Mouse (Mus musculus) urinary bladder, postnatal 25 days (tissue): ENCODE results near the gene Mlst8.

Experiments used
- DNase-seq: peaks from one replicate; pipeline ENCODE4 v3.0.0; 2022; ENCODE audit warnings: low spot score

Mlst8 gene

DNA sequence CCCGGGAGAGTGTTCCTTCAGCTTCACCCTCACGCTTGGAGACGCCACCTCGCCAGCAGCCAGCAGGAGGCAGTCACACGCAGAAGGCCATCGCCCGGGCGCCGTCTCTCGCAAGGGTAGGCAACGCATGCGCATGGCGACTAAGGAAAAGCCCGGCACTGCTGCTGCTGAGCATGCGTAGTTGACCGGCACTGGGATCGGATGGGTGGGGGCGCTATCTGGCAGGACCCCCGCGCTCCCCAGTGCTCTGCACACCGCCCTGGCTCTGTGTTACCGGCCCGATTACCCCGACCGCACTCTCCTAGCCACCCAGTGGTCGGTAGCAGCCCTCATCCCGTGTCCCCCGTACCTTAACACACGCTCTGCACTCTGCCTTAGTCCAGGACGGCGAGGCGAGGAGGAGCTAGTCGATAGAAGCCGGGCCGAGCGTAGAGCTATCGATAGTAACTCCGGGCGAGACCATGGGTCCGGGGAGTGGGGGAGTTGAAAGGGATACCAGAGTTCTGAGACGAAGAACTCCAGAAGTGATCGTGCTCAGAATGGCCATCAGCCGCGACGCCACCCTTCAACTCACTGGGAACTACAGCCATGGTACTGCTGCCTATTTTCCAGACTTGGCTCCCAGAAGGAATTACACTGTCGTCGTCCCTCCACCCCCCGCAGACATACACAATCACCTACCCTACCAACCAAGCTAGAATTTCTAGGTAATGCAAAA, at the start of gene Mlst8:
Gene Mlst8 (minus strand): TSS at position 416 of the 718 bp plus-strand sequence.
- peak; percentile 97 for DNase-seq

DNA sequence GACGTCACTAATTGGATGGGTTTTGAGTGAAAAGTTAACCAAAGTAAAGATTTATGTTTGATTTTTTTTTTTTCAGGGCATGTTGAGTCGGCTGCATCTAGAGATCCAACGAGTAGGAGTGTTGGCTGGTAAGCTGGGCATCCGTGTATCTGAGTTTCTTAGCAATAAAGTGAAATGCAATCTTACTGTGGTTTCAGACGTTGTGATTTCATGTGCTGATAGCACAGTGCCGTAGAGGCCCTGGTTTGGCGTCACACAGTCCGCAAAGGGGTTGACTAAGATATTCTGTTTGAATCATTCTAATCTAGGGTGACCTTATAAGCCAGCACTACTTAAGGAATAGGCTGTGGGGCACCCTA, 49.7 kb upstream of the Mlst8 start:
- DNase-seq = no peak

- peak; percentile 83 for DNase-seq
Measured at GRCm38 (mm10) chr17:24527723-24528559, 49.1 kb upstream of the Mlst8 start, which contains the start of gene Traf7. TSS of gene Traf7 (minus strand) at chr17:24527938.

GRCm38 (mm10) chr17:24527315-24527714, 48.4 kb upstream of the Mlst8 start:
- DNase-seq = no peak

DNA sequence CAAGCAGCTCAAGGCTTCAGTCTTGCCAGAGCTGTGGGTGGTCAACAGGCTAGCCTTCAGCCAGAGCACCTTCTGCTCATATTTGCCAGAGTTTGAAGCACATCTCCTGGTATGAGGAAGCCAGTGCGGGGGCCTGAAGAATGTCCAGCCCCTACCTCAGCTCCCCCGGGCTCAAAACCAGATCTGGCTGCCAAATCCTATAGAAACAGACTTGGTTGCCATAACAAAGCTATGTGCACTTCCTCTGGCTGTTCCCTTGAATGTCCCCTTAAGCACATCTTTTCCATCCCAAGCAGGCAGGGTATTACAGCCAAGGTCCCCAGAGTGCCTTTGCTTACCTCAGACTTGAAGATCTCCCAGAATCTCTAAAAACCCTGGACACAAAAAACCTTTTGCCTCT, 45.9 kb upstream of the Mlst8 start:
- no peak for DNase-seq

GRCm38 (mm10) chr17:24520450-24520849, 41.6 kb upstream of the Mlst8 start:
- DNase-seq = no peak

DNA sequence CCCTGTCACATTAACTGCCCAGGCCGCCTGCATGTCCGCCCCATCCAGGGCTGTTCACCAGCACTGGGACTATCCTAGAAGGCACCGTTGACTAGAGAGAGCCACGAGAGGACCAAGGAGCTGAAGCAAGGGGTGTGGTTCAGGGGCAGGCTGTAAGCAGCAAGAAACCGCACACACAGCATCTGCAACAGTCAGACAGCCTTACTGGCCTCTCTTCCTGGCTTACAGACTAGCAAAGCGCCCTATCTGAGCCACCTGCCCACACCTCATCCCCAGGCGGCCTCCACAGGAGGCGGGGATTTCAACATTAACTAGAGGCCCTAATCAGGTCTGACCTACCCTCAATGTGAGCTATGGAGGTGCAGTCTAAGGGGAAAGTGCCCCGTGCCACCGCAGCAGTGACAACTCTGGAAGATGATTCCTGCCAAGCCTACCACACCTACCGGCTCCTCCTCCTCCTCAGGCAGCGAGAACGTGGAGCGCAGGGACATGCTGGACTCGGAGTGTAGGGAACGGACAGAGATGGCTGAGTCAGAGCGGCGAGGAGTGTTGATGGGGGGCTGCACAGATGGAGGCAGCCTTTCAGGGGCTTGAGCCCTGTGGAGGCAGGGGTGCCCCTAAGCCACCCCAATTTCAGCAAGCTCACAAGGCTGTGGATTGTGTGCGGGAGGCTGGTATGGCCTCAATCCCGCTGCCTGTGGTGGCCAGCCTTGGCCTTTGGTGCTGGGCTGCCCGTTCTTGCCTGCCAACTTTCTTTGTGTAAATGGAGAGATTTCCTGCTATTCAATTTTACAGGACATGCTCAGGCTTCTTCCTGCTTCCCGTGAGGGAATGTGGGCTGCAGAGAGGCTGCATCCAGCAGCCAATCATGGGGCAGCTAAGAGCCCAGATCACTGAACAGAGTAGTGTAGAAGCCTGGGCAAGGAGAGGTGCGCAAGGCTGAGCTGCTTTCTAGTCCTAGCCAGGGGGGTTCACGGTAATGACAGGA, 35.7 kb upstream of the Mlst8 start:
- no peak for DNase-seq

- peak; percentile 38 for DNase-seq
Measured at GRCm38 (mm10) chr17:24513609-24514008, 34.7 kb upstream of the Mlst8 start.

GRCm38 (mm10) chr17:24507806-24508460, 29.1 kb upstream of the Mlst8 start:
- no peak for DNase-seq

DNA sequence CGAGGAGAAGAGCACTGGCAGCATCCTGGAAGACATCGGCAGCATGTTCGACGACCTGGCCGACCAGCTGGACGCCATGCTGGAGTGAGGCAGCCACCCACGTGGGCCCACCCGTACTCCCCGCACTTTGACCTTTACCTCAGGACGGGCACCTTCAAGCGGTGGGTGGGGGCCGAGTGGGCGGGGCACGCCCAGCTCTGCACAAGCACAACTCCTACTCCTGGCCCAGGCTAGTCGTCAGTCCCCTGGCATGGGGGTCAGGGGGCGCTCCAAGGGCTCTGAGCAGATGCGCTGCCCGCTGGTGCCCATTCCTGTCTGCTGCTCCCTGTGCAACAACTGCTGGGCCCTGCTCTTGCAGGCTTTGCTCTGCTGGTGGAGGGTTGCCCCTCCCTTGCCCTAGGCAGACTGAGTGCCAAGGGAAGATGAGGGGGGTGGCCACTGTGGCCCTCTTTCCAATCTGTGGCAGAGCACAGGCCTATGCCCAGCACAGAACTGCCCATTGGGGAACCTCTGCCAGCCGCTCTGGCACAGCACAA, 28.3 kb upstream of the Mlst8 start:
- no peak for DNase-seq

GRCm38 (mm10) chr17:24506332-24507070, 27.6 kb upstream of the Mlst8 start:
- no peak for DNase-seq

DNA sequence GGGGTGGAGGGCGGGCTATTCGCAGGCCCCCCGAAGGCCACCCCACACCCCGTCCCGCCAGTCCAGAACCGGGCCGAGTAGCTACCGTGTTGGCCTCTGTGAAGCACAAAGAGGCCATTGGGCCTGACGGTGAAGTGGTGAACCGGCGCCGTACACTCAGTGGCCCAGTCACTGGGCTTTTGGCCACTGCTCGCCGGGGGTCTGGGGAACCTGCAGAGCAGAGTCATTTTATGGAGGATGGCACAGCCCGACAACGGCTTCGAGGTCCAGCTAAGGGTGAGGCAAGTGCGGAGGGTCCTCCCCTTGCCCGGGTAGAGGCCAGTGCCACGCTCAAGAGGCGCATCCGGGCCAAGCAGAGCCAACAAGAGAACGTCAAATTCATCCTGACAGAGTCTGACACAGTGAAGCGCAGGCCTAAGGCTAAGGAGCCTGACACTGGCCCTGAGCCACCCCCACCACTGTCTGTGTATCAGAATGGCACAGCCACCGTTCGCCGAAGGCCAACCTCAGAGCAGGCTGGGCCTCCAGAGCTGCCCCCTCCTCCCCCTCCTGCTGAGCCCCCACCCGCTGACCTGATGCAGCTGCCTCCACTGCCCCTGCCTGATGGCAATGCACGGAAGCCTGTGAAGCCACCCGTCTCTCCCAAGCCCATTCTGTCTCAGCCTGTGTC, 26.5 kb upstream of the Mlst8 start:
- DNase-seq = no peak

GRCm38 (mm10) chr17:24504085-24504484, 25.2 kb upstream of the Mlst8 start:
- no peak for DNase-seq

DNA sequence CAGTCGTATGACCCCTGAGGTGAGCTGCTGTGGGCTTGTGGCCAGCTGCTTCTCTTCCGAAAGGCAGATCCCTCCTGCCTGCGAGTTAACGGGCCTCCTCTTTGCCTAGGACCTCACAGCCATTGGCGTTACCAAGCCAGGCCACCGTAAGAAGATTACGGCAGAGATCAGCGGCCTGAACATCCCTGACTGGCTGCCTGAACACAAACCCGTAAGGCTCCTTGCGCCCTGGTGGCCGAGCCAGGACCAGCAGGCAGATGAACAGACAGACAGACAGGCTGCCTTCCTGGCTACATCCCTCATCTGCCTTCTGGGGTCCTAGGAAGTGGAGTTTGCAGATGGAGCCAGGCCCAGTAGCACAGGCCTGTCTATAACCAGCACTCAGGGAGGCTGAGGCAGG, 23.3 kb upstream of the Mlst8 start:
- no peak for DNase-seq

DNA sequence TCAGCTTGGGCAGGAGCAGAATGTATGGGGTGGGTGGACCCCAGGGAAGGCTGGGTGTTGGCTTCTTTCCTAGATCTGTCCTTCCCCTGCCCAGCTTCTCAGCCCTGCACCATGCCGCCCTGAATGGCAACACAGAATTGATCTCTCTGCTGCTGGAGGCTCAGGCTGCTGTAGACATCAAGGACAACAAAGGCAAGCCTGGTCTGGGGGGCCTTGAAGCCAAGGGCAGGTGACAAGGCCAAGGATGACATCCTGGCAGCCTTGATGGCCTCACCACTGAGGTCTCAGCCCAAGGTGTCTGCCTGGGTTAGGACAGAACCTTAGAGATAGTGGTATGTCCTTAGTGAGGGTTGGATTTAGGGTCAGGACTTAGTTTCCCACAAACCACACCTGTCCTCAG, 17.1 kb upstream of the Mlst8 start:
- no peak for DNase-seq

GRCm38 (mm10) chr17:24495443-24495842, 16.6 kb upstream of the Mlst8 start:
- DNase-seq = no peak

DNA sequence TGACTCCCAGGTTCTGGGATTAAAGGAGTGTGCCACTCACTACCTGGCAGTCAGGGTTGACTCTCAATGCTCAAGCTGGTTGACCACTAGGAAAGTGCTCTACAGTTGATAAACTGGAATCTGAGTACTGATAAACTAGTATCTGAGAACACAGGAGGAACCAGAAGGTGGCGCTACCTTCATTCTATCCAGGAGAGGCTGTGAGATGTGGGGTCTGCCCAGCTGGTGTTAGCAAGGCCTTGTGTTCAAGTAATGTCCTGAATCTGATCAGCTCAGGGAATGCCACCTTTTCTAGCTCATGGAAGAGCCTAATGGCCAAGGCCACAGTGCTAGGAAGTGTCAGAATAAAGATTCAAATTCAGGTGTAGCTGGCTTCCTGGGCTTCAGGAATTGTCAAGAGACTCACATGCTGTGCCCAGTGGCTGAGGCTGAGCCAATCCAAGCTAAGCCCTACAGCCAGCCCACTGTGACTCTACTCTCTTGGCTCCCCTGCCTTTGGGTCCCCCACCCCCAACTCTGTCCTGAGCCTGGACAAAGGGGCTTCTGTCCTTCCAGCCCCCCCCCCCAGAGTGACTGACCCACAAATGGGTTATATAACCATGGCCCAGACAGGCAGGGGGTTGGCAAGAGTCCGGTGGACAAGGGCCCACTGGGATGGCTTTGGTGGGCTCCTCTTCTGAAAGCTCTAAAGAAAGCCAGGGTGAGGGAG, 15.9 kb upstream of the Mlst8 start:
- peak; percentile 43 for DNase-seq

DNA sequence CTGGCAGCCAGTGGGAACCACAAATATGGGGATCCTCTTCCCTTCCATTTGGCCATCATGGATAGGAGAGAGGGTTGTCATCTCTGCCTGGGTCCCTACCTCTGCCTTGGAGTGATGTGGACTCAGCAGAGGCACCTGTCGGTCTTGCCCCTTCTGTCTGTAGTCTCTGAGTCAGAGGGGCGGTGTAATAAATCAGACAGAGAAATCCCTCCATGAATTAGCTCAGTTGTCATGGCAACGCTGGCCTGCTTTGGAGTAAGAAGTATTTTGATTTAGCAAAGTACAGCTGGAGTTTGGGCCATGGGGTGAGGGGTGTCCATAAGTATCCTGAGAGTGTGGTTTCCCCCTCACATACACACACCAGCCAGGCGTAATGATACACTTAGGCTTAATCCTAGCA, 11.5 kb upstream of the Mlst8 start:
- no peak for DNase-seq

DNA sequence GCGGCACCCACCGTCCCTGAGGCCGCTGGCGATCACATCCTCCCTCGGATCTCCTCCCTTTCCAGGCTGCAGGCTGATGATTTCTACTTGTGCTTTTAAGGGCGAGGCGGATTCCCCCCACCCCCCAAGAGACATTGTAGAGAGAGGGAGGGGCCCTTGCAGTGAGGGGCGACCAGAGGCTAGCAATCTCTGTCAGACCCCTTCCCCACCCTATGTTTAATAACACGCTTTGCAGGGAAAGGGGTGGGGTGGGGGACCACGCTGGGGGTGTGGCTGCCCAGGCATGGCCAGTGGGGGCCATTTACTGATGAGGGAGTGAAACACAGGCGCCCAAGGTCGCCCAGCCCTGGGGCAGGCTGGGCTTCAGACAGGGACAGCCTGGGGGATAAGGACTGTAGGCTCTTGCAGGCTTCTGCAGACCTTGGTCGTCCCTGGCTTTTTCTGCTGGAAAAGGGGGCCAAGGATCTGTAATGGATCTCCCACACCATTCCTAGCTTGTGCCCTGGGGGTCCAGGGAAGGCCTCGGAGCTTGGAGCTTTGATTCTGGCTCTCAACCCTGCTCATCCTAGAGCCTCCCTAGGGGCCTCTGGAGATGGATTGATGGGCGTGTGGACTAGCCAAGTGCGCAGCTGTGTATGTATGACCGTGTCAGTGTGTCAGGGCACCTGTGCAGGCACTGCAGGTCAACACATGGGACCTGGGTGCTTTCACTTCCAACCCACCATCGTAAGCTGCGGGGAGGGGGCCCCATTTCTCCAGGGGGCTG, 10.6 kb upstream of the Mlst8 start:
- DNase-seq = no peak
